Mouse (Mus musculus) right cerebral cortex, postnatal 36 days (tissue): ENCODE data around the gene Lce3b.

Source experiments
- DNase-seq, 2 experiments: peaks; one replicate each; pipeline ENCODE4 v3.0.0; 2022; ENCODE audit warnings: low spot score in 2 of 2, mixed read lengths in 1 of 2

Gene Lce3b

GRCm38 (mm10) chr3:92932679-92933078 lies at the start of gene Lce3b:
TSS of gene Lce3b (plus strand) at chr3:92932979.
- no peak for DNase-seq

- no peak for DNase-seq
These were observed 38.7 kb upstream of the Lce3b start for GRCm38 (mm10) chr3:92894063-92894462.

DNA sequence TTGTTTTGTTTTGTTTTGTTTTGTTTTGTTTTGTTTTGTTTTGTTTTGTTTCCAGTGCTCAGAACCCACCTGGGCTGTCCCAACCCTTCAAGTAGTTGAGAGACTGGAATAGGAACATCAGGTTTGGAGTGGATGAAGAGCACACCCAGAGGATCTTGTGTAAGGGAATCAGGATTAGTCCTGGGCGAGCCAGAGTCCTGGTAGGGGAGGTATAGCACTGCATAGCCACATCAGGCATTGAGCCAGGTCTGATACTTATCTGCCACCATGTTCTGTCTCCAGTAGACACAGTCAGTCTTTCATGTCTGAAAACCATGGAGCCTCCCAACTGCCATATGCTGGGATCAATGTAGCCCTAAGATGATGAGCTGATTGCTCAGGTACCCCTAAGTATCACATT lies 38.3 kb upstream of the Lce3b start:
- DNase-seq = no peak

GRCm38 (mm10) chr3:92902992-92903391 lies 29.8 kb upstream of the Lce3b start:
- DNase-seq = no peak

GRCm38 (mm10) chr3:92903640-92904039 lies 29.1 kb upstream of the Lce3b start:
- no peak for DNase-seq

- DNase-seq = no peak
These were observed 27.6 kb upstream of the Lce3b start for GRCm38 (mm10) chr3:92905182-92905581.

DNA sequence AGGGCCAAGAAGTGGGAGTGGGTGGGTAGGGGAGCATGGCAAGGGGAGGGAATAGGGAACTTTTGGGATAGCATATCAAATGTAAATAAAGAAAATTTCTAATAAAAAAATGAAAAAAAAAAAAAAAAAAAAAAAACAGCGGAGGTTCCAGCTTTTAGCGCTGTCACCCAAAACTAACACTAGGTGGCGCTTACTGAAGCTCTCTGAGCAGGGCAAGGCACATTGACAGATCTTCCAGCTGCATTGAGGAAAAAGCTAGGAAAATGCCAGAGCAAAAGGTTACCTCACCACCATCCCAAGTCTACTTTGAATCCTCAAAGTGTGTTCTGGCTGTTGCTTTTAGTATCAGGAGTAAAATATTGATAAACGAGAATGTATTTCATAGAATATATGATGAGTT lies 25.2 kb upstream of the Lce3b start:
- no peak for DNase-seq

GRCm38 (mm10) chr3:92920364-92920763 lies 12.4 kb upstream of the Lce3b start:
- peak in 1 of 2 experiments; percentile 3 for DNase-seq

DNA sequence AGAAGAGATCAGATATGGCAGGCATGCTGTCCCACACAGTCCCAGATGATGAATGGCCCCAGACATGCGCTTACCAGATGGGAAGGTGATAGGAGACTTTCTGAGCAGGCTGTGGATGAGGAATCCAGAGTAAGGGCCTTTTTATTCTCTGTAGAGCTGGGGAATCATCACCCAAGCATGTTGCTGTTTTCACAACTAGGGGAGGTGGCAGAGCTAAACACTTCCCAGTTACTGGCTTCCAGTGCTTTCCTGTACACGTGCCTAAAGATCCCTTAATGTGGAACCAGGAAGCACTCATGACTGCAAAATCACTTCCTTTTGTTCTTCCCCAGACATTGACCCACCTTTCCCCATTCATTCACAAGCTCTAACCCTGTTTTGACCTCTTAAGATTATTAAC lies 6.6 kb upstream of the Lce3b start, which contains the start of gene Lce3a:
TSS of gene Lce3a (minus strand) at position 101 of the 400 bp plus-strand sequence.
- DNase-seq = no peak

DNA sequence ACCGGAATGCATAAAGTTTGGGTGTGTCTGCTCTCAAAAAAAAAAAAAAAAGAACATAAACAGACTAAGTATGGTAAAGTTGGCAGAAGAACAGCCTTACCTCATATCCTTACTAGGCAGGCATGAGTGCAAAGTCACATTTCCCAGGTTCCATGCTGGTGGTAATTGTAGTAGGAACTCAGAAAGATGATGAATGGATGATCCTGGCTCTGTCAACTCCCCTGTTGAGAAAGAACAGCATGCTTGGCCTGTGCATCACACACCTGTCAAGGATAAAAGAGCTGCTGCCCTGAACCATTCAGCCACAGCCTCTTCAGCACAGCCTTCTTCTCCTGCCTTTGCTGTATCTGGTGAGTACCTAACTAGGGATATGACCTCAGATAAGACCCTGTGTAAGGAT lies 11.4 kb downstream of the Lce3b start, which contains the start of gene Lce3c:
TSS of gene Lce3c (plus strand) at position 301 of the 400 bp plus-strand sequence.
- no peak for DNase-seq

DNA sequence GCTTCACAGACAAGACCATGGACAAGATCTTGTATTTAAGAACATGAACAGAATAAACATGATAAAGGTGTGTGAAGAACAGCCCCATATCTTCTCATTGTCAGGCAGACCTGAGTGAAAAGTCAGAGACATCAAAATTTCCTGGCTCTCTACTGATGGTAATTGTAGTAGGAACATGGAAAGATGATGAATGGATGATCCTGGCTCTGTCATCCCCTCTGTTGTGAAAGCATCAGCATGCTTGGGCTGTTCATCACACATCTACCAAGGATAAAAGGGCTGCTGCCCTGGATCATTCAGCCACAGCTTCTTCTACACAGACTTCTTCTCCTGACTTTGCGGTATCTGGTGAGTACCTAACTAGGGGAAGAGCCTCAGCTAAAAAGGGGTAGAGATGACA lies 24.3 kb downstream of the Lce3b start, which contains the start of gene Lce3d:
TSS of gene Lce3d (plus strand) at position 301 of the 400 bp plus-strand sequence.
- DNase-seq = no peak

DNA sequence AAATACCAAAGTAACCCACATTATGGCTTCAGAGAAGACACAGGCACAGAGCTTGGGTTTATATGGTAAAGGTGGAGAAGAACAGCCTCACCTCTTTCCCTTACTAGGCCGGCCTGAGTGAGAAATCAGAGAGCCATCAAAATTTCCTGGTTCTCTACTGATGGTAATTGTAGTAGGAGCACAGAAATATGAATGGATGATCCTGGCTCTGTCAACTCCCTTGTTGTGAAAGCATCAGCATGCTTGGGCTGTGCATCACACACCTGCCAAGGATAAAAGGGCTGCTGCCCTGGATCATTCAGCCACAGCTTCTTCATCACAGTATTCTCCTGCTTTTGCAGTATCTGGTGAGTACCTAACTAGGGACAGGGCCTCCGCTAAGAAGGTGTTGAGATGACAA lies 34.0 kb downstream of the Lce3b start, which contains the start of gene Lce3e:
TSS of gene Lce3e (plus strand) at position 301 of the 400 bp plus-strand sequence.
- DNase-seq = no peak

- DNase-seq = no peak
These were observed 45.7 kb downstream of the Lce3b start for GRCm38 (mm10) chr3:92978484-92978883.
